Mouse (Mus musculus): ENCODE data around the gene Smurf1. TPM values are rescaled to one million over a fixed set of nuclear protein-coding genes. Genes with fewer than 3 reads are reported as not detected.

The Smurf1 gene
- polyA plus RNA-seq, 1 experiment from 2014 or later: 18.1 TPM

GRCm38 (mm10) chr5:144836100-144836499 lies 129.5 kb downstream of the Smurf1 start:
- ATAC-seq (ENCODE audit: low FRiP score): no peak
- DNase-seq (ENCODE audit: low spot score): peak; percentile 50

GRCm38 (mm10) chr5:144831840-144832469 lies 133.7 kb downstream of the Smurf1 start:
- no peak overlapping the region for H3K4me3 ChIP-seq (ENCODE audit: low read depth, low read length)
- peaks cover 38% of the 10 kb centered on the region for H3K36me3 ChIP-seq (ENCODE audit: control insufficient read depth, insufficient read depth, low read length)
- no peaks in the 10 kb centered on the region for H3K27me3 ChIP-seq (ENCODE audit: control insufficient read depth, insufficient read depth, low read length)
- no peaks in the 10 kb centered on the region for H3K9me3 ChIP-seq (ENCODE audit: control insufficient read depth, low read length)
- H3K4me1 ChIP-seq (replicated peaks; ENCODE audit: control insufficient read depth, insufficient read depth, low read length): no peaks in the 10 kb centered on the region
- H3K4me2 ChIP-seq (replicated peaks; ENCODE audit: low read depth, low read length): no peak overlapping the region
- ATAC-seq (ENCODE audit: low FRiP score) (no peak), DNase-seq (ENCODE audit: low spot score) (no peak)
- H3K9ac ChIP-seq (ENCODE audit: low read depth, low read length): no peak overlapping the region
- WGBS: 89% methylated on average over 9 of the region's 9 CpGs
- H3K27ac ChIP-seq (ENCODE audit: low read depth, low read length): no peak overlapping the region

More at GRCm38 (mm10) chr5:144836100-144836499, 129.5 kb downstream of the Smurf1 start:
- H3K9ac ChIP-seq (ENCODE audit: low read depth, low read length): no peak overlapping the region
- 92% methylated on average over 3 of the region's 3 CpGs for WGBS
- H3K4me2 ChIP-seq (replicated peaks; ENCODE audit: low read depth, low read length): no peak overlapping the region
- H3K4me3 ChIP-seq (ENCODE audit: low read depth, low read length): no peak overlapping the region
- no peaks in the 10 kb centered on the region for H3K9me3 ChIP-seq (ENCODE audit: control insufficient read depth, low read length)
- no peaks in the 10 kb centered on the region for H3K4me1 ChIP-seq (replicated peaks; ENCODE audit: control insufficient read depth, insufficient read depth, low read length)
- peaks cover 29% of the 10 kb centered on the region for H3K36me3 ChIP-seq (ENCODE audit: control insufficient read depth, insufficient read depth, low read length)
- H3K27ac ChIP-seq (ENCODE audit: low read depth, low read length): no peak overlapping the region
- H3K27me3 ChIP-seq (ENCODE audit: control insufficient read depth, insufficient read depth, low read length): no peaks in the 10 kb centered on the region

GRCm38 (mm10) chr5:144829631-144830030 lies 136.0 kb downstream of the Smurf1 start:
- no peaks in the 10 kb centered on the region for H3K4me1 ChIP-seq (replicated peaks; ENCODE audit: control insufficient read depth, insufficient read depth, low read length)
- no peak overlapping the region for H3K4me2 ChIP-seq (replicated peaks; ENCODE audit: low read depth, low read length)
- no peak overlapping the region for H3K4me3 ChIP-seq (ENCODE audit: low read depth, low read length)
- H3K9ac ChIP-seq (ENCODE audit: low read depth, low read length): no peak overlapping the region
- no peaks in the 10 kb centered on the region for H3K9me3 ChIP-seq (ENCODE audit: control insufficient read depth, low read length)
- peaks cover 41% of the 10 kb centered on the region for H3K36me3 ChIP-seq (ENCODE audit: control insufficient read depth, insufficient read depth, low read length)
- H3K27me3 ChIP-seq (ENCODE audit: control insufficient read depth, insufficient read depth, low read length): no peaks in the 10 kb centered on the region
- DNase-seq (ENCODE audit: low spot score) (no peak), ATAC-seq (ENCODE audit: low FRiP score) (no peak)
- no peak overlapping the region for H3K27ac ChIP-seq (ENCODE audit: low read depth, low read length)
- 96% methylated on average over 4 of the region's 4 CpGs for WGBS

GRCm38 (mm10) chr5:144828365-144829102 lies 137.1 kb downstream of the Smurf1 start:
- Histone ChIP-seq H3K9ac (ENCODE audit: low read depth, low read length) (no peak overlapping the region), H3K36me3 (ENCODE audit: control insufficient read depth, insufficient read depth, low read length) (peaks cover 36% of the 10 kb centered on the region), H3K4me2 (replicated peaks; ENCODE audit: low read depth, low read length) (no peak overlapping the region), H3K4me3 (ENCODE audit: low read depth, low read length) (no peak overlapping the region), H3K27me3 (ENCODE audit: control insufficient read depth, insufficient read depth, low read length) (no peaks in the 10 kb centered on the region), H3K27ac (ENCODE audit: low read depth, low read length) (no peak overlapping the region), H3K9me3 (ENCODE audit: control insufficient read depth, low read length) (no peaks in the 10 kb centered on the region), H3K4me1 (replicated peaks; ENCODE audit: control insufficient read depth, insufficient read depth, low read length) (no peaks in the 10 kb centered on the region)
- ATAC-seq (ENCODE audit: low FRiP score): no peak
- no peak for DNase-seq (ENCODE audit: low spot score)
- WGBS: 94% methylated on average over 20 of the region's 20 CpGs

Other genes with a start within 250 kb of the Smurf1 start
- gene Tmem130, start 204.0 kb downstream of the Smurf1 start, polyA plus RNA-seq (2014; fragmentation: Nextera tagmentation; extraction: Ambion mirVana): 20.1 and 22.9 TPM in 2 replicates
- 84.0 and 102 TPM in 2 replicates for gene Trrap, start 198.1 kb downstream of the Smurf1 start, polyA plus RNA-seq (2014; fragmentation: Nextera tagmentation; extraction: Ambion mirVana)
- gene Gm4871, start 66.9 kb upstream of the Smurf1 start, polyA plus RNA-seq (2014; fragmentation: Nextera tagmentation; extraction: Ambion mirVana): not detected in 2 replicates
- 0.13 TPM in 1 of 2 replicates, not detected in the other for gene 1700018F24Rik, start 77.1 kb upstream of the Smurf1 start, polyA plus RNA-seq (2014; fragmentation: Nextera tagmentation; extraction: Ambion mirVana)
- 179 and 185 TPM in 2 replicates for gene Arpc1a, start 118.0 kb upstream of the Smurf1 start, polyA plus RNA-seq (2014; fragmentation: Nextera tagmentation; extraction: Ambion mirVana)
- not detected in 2 replicates for gene Kpna7, start 118.2 kb upstream of the Smurf1 start, polyA plus RNA-seq (2014; fragmentation: Nextera tagmentation; extraction: Ambion mirVana)
- 49.3 and 54.3 TPM in 2 replicates for gene Arpc1b, start 148.4 kb upstream of the Smurf1 start, polyA plus RNA-seq (2014; fragmentation: Nextera tagmentation; extraction: Ambion mirVana)
- gene Pdap1, start 174.4 kb upstream of the Smurf1 start, polyA plus RNA-seq (2014; fragmentation: Nextera tagmentation; extraction: Ambion mirVana): 127 and 138 TPM in 2 replicates
- 265 and 269 TPM in 2 replicates for gene Bud31, start 174.5 kb upstream of the Smurf1 start, polyA plus RNA-seq (2014; fragmentation: Nextera tagmentation; extraction: Ambion mirVana)
- gene Ptcd1, start 201.3 kb upstream of the Smurf1 start, polyA plus RNA-seq (2014; fragmentation: Nextera tagmentation; extraction: Ambion mirVana): 12.3 and 15.9 TPM in 2 replicates
- 27.3 and 31.9 TPM in 2 replicates for gene Cpsf4, start 201.4 kb upstream of the Smurf1 start, polyA plus RNA-seq (2014; fragmentation: Nextera tagmentation; extraction: Ambion mirVana)
- gene Atp5j2, start 226.2 kb upstream of the Smurf1 start, polyA plus RNA-seq (2014; fragmentation: Nextera tagmentation; extraction: Ambion mirVana): 486 and 490 TPM in 2 replicates
- 8.8 and 9.0 TPM in 2 replicates for gene Zkscan14, start 236.0 kb upstream of the Smurf1 start, polyA plus RNA-seq (2014; fragmentation: Nextera tagmentation; extraction: Ambion mirVana)
- gene Zkscan5, start 238.7 kb upstream of the Smurf1 start, polyA plus RNA-seq (2014; fragmentation: Nextera tagmentation; extraction: Ambion mirVana): 15.4 and 18.5 TPM in 2 replicates

All from hindbrain, embryonic 11.5 days (tissue).